Mouse (Mus musculus): Measurements from ENCODE around the gene Tpcn1. TPM values are rescaled to one million over a fixed set of nuclear protein-coding genes. Genes with fewer than 3 reads are reported as not detected.

The Tpcn1 gene
- polyA plus RNA-seq, 1 experiment from 2014 or later, result 48.6 TPM

DNA sequence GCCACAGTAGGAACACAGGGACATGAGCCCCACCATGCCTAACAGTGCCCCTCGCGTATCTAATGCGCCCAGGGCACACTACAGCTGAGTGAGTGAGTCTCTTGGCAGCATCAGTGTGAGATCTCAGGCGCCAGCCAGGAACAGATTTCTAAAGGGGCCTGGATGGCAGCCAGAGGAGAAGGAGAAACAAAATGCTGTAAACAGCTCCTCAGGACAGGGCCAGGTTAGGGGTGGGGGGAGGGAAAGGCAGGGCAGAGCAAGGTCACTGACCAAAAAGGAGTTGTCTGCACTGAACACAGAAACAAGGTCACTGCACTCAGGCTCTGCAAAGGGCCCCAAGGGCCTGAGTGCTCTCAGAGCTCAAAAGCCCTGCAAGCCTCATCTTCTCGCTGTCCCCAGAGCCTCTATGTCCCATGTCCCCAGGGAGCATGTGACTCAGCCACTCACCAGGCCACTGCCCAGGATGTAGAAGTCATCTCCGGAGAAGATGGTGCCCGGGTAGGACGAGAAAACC is 97.7 kb downstream of the Tpcn1 start:
- DNase-seq (ENCODE audit: low spot score), result no peak

- no peak for DNase-seq (ENCODE audit: low spot score)
Observed at GRCm38 (mm10) chr5:120487844-120488243, 100.6 kb downstream of the Tpcn1 start.

Other genes starting within 250 kb of the Tpcn1 start
- gene Lhx5, start 157.0 kb downstream of the Tpcn1 start, polyA plus RNA-seq (2015; fragmentation: Nextera tagmentation; extraction: Ambion mirVana), result 0.05 TPM in 1 of 2 replicates, not detected in the other
- gene Sdsl, start 115.9 kb downstream of the Tpcn1 start, polyA plus RNA-seq (2015; fragmentation: Nextera tagmentation; extraction: Ambion mirVana), result 1.2 and 1.3 TPM in 2 replicates
- gene Sds, start 112.1 kb downstream of the Tpcn1 start, polyA plus RNA-seq (2015; fragmentation: Nextera tagmentation; extraction: Ambion mirVana), result 0.14 and 0.24 TPM in 2 replicates
- gene Plbd2, start 85.0 kb downstream of the Tpcn1 start, polyA plus RNA-seq (2015; fragmentation: Nextera tagmentation; extraction: Ambion mirVana), result 31.0 and 33.9 TPM in 2 replicates
- 4.6 and 5.0 TPM in 2 replicates for gene Slc8b1, start 77.5 kb downstream of the Tpcn1 start, polyA plus RNA-seq (2015; fragmentation: Nextera tagmentation; extraction: Ambion mirVana)
- 1.5 and 1.7 TPM in 2 replicates for gene Iqcd, start 343 bp upstream of the Tpcn1 start, polyA plus RNA-seq (2015; fragmentation: Nextera tagmentation; extraction: Ambion mirVana)
- gene Rita1, start 23.9 kb upstream of the Tpcn1 start, polyA plus RNA-seq (2015; fragmentation: Nextera tagmentation; extraction: Ambion mirVana), result 10.7 TPM in 2 replicates
- 106 and 108 TPM in 2 replicates for gene Ddx54, start 24.1 kb upstream of the Tpcn1 start, polyA plus RNA-seq (2015; fragmentation: Nextera tagmentation; extraction: Ambion mirVana)
- gene Cfap73, start 45.6 kb upstream of the Tpcn1 start, polyA plus RNA-seq (2015; fragmentation: Nextera tagmentation; extraction: Ambion mirVana), result 0.23 and 0.30 TPM in 2 replicates
- 11.4 and 11.8 TPM in 2 replicates for gene Rasal1, start 60.1 kb upstream of the Tpcn1 start, polyA plus RNA-seq (2015; fragmentation: Nextera tagmentation; extraction: Ambion mirVana)
- gene Dtx1, start 123.3 kb upstream of the Tpcn1 start, polyA plus RNA-seq (2015; fragmentation: Nextera tagmentation; extraction: Ambion mirVana), result 43.4 and 43.7 TPM in 2 replicates
- gene Oas2, start 161.2 kb upstream of the Tpcn1 start, polyA plus RNA-seq (2015; fragmentation: Nextera tagmentation; extraction: Ambion mirVana), result 0.62 and 0.86 TPM in 2 replicates
- gene Oas3, start 189.0 kb upstream of the Tpcn1 start, polyA plus RNA-seq (2015; fragmentation: Nextera tagmentation; extraction: Ambion mirVana), result 1.7 and 1.9 TPM in 2 replicates
- gene Oas1e, start 206.9 kb upstream of the Tpcn1 start, polyA plus RNA-seq (2015; fragmentation: Nextera tagmentation; extraction: Ambion mirVana), result 0.39 and 0.64 TPM in 2 replicates
- gene Oas1c, start 223.8 kb upstream of the Tpcn1 start, polyA plus RNA-seq (2015; fragmentation: Nextera tagmentation; extraction: Ambion mirVana), result 1.9 and 2.1 TPM in 2 replicates